Mouse (Mus musculus): Measurements from ENCODE around the gene R3hdm2.

- no peak for TF ChIP-seq CTCF (IDR thresholded peaks at IDR 0.05)
- TF ChIP-seq EP300 (IDR thresholded peaks at IDR 0.05), result no peak
Measured at GRCm38 (mm10) chr10:127488856-127489255, 108.7 kb downstream of the R3hdm2 start.
